Mouse (Mus musculus): ENCODE data around the gene Zfp296.

The Zfp296 gene

GRCm38 (mm10) chr7:19577141-19577852 is at the start of gene Zfp296, which contains the start of gene Gemin7:
TSS of gene Zfp296 (plus strand) at chr7:19577287.
TSS of gene Gemin7 (minus strand) at chr7:19577595.
- no peak for TF ChIP-seq GATA4 (IDR thresholded peaks at IDR 0.05; ENCODE audit: insufficient replicate concordance, low read length)

DNA sequence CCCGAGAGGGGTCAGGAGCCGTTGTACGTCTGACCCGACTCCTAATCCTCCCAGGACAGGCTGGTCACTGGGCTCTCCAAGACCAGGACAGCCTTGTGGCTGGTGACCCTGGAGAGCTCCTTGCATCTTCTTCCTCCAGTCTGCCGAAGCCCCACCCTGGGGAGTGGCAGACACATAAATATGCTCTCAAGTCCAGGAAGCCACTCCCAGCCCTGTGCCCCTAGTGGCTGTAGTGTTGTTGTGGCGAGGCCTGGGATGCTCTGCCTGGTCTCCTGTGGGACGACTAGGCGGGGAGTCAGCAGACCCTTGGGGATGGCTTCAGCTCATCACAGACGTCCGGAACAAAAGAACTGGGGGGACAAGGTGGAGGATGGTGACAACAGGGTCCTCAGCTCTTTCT is 46.0 kb upstream of the Zfp296 start:
- no peak for TF ChIP-seq GATA4 (IDR thresholded peaks at IDR 0.05; ENCODE audit: insufficient replicate concordance, low read length)

- no peak for TF ChIP-seq GATA4 (IDR thresholded peaks at IDR 0.05; ENCODE audit: insufficient replicate concordance, low read length)
These were observed 44.8 kb upstream of the Zfp296 start for GRCm38 (mm10) chr7:19532240-19532639.

- TF ChIP-seq GATA4 (IDR thresholded peaks at IDR 0.05; ENCODE audit: insufficient replicate concordance, low read length) = no peak
These were observed 42.4 kb upstream of the Zfp296 start for GRCm38 (mm10) chr7:19534676-19535075.

DNA sequence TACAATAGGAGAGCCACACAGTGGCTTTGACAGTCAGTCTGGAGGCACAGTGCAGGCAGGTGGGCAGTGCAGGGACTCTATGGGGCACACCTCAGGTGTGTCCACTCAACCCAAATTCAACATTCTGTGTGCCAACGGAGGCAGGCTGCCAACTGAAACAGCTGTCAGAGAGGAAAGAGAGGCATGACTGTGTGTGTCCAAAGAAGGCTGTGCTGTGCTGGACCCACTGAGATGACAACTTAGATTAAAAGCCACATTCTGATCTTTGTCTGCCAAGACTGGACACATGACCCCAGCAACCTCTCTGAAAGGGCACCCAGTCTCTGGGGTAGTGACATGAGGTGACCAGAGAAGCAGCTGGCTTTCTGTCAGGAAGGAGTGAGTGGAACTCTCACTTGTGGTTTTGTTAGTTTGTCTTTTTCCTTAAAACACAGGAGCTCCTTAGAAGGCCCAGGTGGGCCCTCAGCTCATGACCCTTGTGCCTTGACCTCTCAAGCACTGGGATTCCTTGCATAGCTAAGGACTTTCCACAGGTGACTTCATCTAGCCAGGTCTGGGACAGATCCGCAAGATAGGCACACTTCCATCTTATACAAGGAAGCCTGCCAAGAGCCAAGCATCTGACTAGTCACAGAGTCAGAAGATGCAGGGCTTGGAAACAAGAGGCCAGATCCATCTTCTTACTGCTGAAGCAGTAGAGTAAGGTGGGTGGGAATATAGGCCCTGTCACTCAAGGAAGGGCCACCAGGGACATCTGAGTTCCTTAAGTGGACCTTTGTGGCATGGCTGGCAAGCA is 36.1 kb upstream of the Zfp296 start:
- TF ChIP-seq GATA4 (IDR thresholded peaks at IDR 0.05; ENCODE audit: insufficient replicate concordance, low read length) = no peak

GRCm38 (mm10) chr7:19541681-19542154 is 35.4 kb upstream of the Zfp296 start:
- no peak for TF ChIP-seq GATA4 (IDR thresholded peaks at IDR 0.05; ENCODE audit: insufficient replicate concordance, low read length)

- no peak for TF ChIP-seq GATA4 (IDR thresholded peaks at IDR 0.05; ENCODE audit: insufficient replicate concordance, low read length)
These were observed 34.9 kb upstream of the Zfp296 start for GRCm38 (mm10) chr7:19542155-19542691.

- TF ChIP-seq GATA4 (IDR thresholded peaks at IDR 0.05; ENCODE audit: insufficient replicate concordance, low read length) = no peak
These were observed 33.5 kb upstream of the Zfp296 start for GRCm38 (mm10) chr7:19543584-19543983.

GRCm38 (mm10) chr7:19546007-19546406 is 31.1 kb upstream of the Zfp296 start:
- no peak for TF ChIP-seq GATA4 (IDR thresholded peaks at IDR 0.05; ENCODE audit: insufficient replicate concordance, low read length)

DNA sequence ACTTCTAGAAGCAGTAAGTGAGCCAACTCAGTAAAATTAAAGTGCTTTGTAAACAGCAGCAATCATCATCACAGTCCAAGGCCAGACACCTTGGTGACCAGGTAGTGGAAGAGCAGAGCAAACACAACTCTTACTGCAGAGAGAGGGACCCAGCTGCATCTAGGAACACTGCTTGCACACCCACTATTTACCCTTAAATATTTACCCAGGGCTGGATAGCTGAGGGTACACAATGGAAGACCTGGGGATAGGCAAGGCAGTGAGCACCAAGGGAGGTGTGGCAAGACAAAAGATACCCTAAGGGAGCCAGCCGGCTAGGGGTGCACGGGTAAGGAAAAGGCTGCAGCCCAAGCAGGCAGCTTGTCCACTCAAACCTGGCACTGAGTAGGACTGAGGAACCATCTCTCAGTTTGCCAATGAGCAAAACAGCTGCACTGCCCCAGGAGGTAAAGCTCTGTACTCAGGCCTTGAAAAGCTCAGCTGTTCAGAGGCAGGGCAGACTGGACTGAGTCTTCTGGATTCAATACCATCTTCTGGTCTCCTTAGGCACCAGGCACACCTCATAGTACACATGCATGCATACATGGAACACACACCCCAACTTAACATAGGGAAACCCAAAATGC is 29.6 kb upstream of the Zfp296 start:
- no peak for TF ChIP-seq GATA4 (IDR thresholded peaks at IDR 0.05; ENCODE audit: insufficient replicate concordance, low read length)

- no peak for TF ChIP-seq GATA4 (IDR thresholded peaks at IDR 0.05; ENCODE audit: insufficient replicate concordance, low read length)
These were observed 27.7 kb upstream of the Zfp296 start for GRCm38 (mm10) chr7:19549394-19549793.

DNA sequence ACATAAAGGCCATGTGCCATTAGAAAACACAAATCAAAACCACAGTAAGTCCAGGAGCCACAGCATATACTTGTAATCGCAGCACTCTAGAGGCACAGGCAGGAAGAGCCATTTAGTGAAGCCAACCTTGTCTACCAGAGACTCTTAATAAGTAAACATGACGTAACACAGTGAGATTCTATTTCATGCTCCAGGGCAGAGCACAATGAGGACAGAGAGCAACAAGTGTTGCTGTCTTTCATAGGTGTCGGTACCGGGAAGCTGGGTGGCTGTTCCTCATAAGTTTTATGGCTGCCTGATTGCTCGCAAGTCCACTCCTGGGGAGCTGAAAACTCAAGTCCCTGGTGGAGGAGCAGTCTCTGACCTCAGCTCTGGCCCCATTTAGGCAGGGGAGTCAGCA is 25.5 kb upstream of the Zfp296 start:
- peak; percentile 43; the same call in 1 of the 2 replicates for TF ChIP-seq GATA4 (IDR thresholded peaks at IDR 0.05; ENCODE audit: insufficient replicate concordance, low read length)

DNA sequence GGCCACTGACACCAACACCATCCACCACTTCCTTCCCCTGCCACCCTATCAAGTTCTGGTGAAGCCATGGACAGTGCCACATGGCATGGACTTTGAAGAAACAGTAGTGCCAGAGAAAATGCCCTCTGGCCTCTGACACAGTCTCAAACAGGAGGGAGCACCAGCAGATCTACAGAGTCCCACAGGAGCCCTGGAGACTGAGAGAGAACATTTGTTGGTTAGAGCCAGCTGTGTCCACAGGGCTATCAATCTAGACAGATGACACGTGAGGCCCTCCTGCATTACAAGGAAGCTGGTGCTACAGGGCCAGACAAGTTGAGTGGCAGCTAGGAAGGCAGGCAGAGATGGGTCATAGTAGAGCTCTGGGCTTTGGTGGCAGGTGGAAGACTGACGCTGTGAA is 24.6 kb upstream of the Zfp296 start:
- TF ChIP-seq GATA4 (IDR thresholded peaks at IDR 0.05; ENCODE audit: insufficient replicate concordance, low read length) = no peak

- TF ChIP-seq GATA4 (IDR thresholded peaks at IDR 0.05; ENCODE audit: insufficient replicate concordance, low read length) = no peak
These were observed 22.9 kb upstream of the Zfp296 start for GRCm38 (mm10) chr7:19554168-19554567.

GRCm38 (mm10) chr7:19557086-19557485 is 20.0 kb upstream of the Zfp296 start:
- TF ChIP-seq GATA4 (IDR thresholded peaks at IDR 0.05; ENCODE audit: insufficient replicate concordance, low read length) = no peak
